Mouse (Mus musculus) G1E (cell line): ENCODE data around the gene Ccdc146. TPM values are rescaled to one million over a fixed set of nuclear protein-coding genes. Genes with fewer than 3 reads are reported as not detected.
"Not testable (repeated sequence)": the region's sequence is repeated elsewhere in the genome, so short reads cannot be mapped to it uniquely, and the experiment has no call there.

Experiments used
- ATAC-seq: 2 replicates; pipeline ENCODE4 v1.8.0; 2016; ENCODE audit warnings: mild to moderate bottlenecking; ENCODE audit not compliant: insufficient number of reproducible peaks, poor library complexity, low FRiP score, severe bottlenecking; ENCODE audit errors: extremely low read depth
- DNase-seq: peaks from one replicate; pipeline ENCODE4 v3.0.0; 2012; ENCODE audit warnings: low spot score
- H3K27me3 ChIP-seq: 2 replicates; pipeline ENCODE4 v1.6.1; 2012; ENCODE audit warnings: mild to moderate bottlenecking, low read length, inconsistent platforms; ENCODE audit not compliant: insufficient read depth
- H3K36me3 ChIP-seq: replicated peaks from 2 replicates; pipeline ENCODE3; 2012; ENCODE audit warnings: mild to moderate bottlenecking, inconsistent platforms
- H3K4me1 ChIP-seq: 2 replicates; pipeline ENCODE4 v1.6.1; 2012; ENCODE audit warnings: low read depth, low read length, inconsistent platforms, mixed read lengths; ENCODE audit not compliant: insufficient read depth
- H3K4me3 ChIP-seq: 2 replicates; pipeline ENCODE4 v1.5.1; 2012; ENCODE audit warnings: low read depth, mild to moderate bottlenecking, inconsistent platforms, low read length, moderate library complexity, mixed read lengths
- H3K9me3 ChIP-seq: replicated peaks from 2 replicates; pipeline ENCODE4 v1.6.1; 2012; ENCODE audit warnings: inconsistent platforms
- CTCF ChIP-seq: IDR thresholded peaks from 2 replicates; pipeline ENCODE4 v1.5.1; 2012; ENCODE audit warnings: low read depth, low read length, inconsistent platforms, mixed read lengths
- GATA1 ChIP-seq: IDR thresholded peaks from 2 replicates; pipeline ENCODE4 v1.6.1; 2012; ENCODE audit warnings: borderline replicate concordance, low read length, inconsistent platforms, mixed read lengths
- GATA2 ChIP-seq: IDR thresholded peaks from 2 replicates; pipeline ENCODE4 v1.6.1; 2012; ENCODE audit warnings: low read depth, low read length, inconsistent platforms, borderline replicate concordance
- POLR2AphosphoS5 ChIP-seq: IDR thresholded peaks from 2 replicates; pipeline ENCODE4 v1.6.1; 2012; ENCODE audit warnings: low read depth, low read length, inconsistent platforms; ENCODE audit not compliant: insufficient replicate concordance
- TAL1 ChIP-seq: conservative IDR thresholded peaks from 2 replicates; pipeline ENCODE4 v1.6.1; 2012; ENCODE audit warnings: low read depth, low read length, inconsistent platforms, mixed read lengths
- polyA plus RNA-seq: library from polyadenylated mRNA; stranded (reverse); fragments of >175 nt; gene quantifications from 2 replicates; pipeline ENCODE4 v1.2.3, GENCODE M21; 2012
- total RNA-seq, 2 experiments: library from RNA; stranded (forward) in 1 of 2; stranded (reverse) in 1 of 2; fragments of 200-1000 nt in 1 of 2; fragments of >200 nt in 1 of 2; fragmentation: Nextera tagmentation in 1 of 2; gene quantifications; 2 replicates each; pipeline ENCODE4 v1.2.3; 2014 to 2017

Gene Ccdc146
- total and polyA plus RNA-seq, 3 experiments: 0.22 TPM; not detected in 2

DNA sequence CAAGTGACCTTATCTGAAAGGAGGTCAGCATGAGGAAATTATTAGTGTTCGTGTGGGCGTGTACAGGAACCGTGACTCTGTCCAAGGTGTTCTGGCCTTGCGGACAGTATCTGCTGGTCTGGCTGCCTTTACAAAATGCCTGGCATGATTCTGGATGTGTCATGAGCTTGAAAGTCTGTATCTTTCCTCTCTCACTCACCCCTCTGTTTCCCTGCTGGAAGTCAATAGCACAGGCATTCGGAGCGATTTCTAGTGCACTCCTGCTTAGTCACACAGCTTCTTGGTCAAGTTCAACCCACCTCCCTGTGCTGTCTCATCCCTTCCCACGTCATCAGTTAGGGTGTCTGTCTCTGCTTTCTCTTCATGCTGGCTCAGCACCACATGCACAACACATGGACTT, 76.1 kb downstream of the Ccdc146 start:
- ATAC-seq (no peak), DNase-seq (no peak)
- H3K36me3 ChIP-seq: no peaks in the 10 kb centered on the region
- H3K27me3 ChIP-seq: peaks cover 8% of the 10 kb centered on the region
- H3K4me3 ChIP-seq: no peak overlapping the region
- no peaks in the 10 kb centered on the region for H3K4me1 ChIP-seq
- TF ChIP-seq TAL1: no peak
- no peak for TF ChIP-seq GATA2
- no peak for TF ChIP-seq CTCF
- no peak for TF ChIP-seq GATA1
- no peak for TF ChIP-seq POLR2AphosphoS5
- no peaks in the 10 kb centered on the region for H3K9me3 ChIP-seq

DNA sequence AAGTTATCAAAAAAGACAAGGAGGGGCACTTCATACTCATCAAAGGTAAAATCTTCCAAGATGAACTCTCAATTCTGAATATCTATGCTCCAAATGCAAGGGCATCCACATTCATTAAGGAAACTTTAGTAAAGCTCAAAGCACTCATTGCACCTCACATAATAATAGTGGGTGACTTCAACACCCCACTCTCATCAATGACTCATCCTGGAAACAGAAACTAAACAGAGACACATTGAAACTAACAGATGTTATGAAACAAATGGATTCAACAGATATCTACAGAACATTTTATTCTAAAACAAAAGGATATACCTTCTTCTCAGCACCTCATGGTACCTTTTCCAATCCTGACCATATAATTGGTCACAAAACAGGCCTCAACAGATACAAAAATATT, 82.2 kb downstream of the Ccdc146 start:
- H3K27me3 ChIP-seq, H3K4me1 ChIP-seq, DNase-seq, ATAC-seq, H3K9me3 ChIP-seq, H3K36me3 ChIP-seq, H3K4me3 ChIP-seq: not testable (repeated sequence)

DNA sequence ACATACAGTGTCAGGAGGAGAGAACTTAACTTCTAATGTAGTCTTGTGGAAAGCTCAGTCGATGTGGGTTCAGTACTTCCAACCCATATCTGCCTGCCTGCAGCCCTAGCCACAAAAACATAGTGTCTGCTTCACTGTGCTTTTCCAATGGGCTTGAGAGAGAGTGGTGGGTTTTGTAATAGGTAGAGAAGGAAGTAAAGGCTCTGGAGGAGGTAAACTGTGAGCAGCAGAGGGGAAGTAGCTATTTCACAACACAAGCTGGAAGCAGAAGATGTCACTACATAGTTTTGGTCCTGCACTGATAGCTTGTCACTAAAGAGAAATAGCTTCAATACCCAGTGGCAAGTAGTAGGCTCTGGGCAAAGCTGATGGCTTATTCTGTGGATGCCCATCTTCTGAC, 92.4 kb downstream of the Ccdc146 start:
- Histone ChIP-seq H3K9me3 (no peaks in the 10 kb centered on the region), H3K4me1 (no peaks in the 10 kb centered on the region), H3K4me3 (no peak overlapping the region), H3K27me3 (peaks cover 24% of the 10 kb centered on the region), H3K36me3 (no peaks in the 10 kb centered on the region)
- TF ChIP-seq GATA2 (no peak), GATA1 (no peak), TAL1 (no peak), CTCF (no peak), POLR2AphosphoS5 (no peak)
- ATAC-seq: no peak
- no peak for DNase-seq

DNA sequence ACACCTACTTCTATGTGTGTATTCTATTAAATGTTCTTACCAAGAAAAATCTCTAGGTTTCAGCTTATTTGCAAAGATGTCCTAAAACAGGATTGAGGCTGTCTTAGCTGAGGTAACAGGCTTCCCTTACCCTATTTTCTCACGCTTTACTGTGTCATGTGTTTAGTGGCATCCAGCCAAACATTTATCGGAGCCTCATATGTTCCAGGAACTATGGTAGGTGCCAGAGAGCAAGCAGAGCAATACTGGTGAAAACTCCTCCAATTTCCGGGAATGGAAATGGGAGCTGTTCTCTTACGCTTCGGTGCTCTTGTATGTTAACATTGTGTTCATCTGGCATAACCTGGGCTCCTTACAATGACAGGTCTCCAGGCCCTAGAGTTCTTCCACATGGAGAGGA, 92.8 kb downstream of the Ccdc146 start:
- no peak for ATAC-seq
- H3K36me3 ChIP-seq: no peaks in the 10 kb centered on the region

DNA sequence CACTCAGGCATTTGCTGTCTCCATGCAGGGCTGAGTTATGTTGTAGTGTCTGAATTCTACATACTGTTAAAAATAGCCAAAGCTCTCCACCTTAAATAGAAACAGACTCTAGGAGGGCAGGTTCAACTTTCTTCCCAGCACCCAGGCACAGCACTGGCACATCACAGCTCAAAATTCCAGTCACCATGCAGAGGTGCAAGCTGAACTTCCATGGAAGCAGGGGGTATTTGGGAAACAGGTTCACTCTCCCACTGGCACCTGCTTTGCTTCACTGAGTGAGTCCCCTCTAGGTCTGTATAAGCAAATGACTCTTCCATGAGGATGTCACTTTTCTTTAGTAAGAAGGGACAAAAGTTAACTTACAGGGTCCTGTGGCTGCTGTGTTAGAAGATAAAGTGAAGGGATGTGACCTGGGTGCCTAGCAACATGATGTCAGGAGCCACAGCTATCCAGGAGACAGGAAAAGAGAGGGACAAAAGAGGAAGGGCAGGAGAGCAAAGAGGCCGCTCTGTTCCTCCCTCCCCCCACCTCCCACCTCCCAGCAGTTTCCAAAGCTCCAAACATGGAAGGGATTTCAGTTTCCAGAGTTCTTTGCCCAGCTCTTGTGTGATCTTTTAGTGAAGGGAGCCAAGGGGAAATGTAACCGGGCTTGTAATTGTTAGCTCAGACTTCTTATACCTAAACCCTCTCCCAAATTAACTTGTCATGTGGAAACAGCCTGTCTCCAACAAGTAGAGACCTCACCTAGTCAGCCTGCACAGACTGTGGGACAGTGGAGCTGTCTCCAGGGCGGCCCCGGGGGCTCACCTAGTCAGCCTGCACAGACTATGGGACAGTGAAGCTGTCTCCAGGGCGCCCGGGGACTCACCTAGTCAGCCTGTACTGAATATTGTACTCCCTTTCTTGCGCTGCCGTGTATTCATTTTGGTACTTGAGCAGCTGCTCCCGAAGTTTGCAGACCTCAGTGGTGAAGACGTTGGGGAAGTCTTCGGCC, 94.5 kb downstream of the Ccdc146 start:
- Histone ChIP-seq H3K27me3 (peaks cover 24% of the 10 kb centered on the region), H3K4me3 (no peak overlapping the region), H3K36me3 (no peaks in the 10 kb centered on the region), H3K4me1 (no peaks in the 10 kb centered on the region), H3K9me3 (no peaks in the 10 kb centered on the region)
- TF ChIP-seq GATA1 (no peak), CTCF (no peak), TAL1 (no peak), GATA2 (no peak), POLR2AphosphoS5 (no peak)
- ATAC-seq: no peak
- DNase-seq: no peak

More for the DNA sequence above, 92.8 kb downstream of the Ccdc146 start:
- Histone ChIP-seq H3K9me3 (no peaks in the 10 kb centered on the region), H3K27me3 (peaks cover 24% of the 10 kb centered on the region), H3K4me3 (no peak overlapping the region), H3K4me1 (no peaks in the 10 kb centered on the region)
- TF ChIP-seq GATA1 (no peak), TAL1 (no peak), POLR2AphosphoS5 (no peak), GATA2 (no peak), CTCF (no peak)
- no peak for DNase-seq

DNA sequence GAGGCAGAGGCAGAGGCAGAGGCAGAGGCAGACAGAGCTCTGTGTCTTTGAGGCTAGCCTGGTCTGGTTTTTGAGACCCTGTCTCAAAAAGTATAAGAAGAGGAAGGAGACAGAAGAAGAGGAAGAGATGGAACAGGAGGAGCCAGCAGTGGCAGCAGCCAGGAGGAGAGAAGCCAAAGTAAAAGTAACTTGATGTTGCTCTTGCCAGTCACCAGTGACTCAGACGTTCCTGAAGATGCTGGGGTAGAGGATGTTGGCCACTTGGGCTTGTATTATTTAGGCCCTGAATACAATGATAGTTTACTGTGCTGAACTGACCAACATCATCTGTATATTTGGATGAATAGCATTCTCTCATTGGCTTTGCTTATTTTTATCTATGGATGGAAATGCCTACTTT, 95.9 kb downstream of the Ccdc146 start:
- Histone ChIP-seq H3K9me3 (no peaks in the 10 kb centered on the region), H3K27me3 (peaks cover 19% of the 10 kb centered on the region), H3K4me3 (no peak overlapping the region), H3K36me3 (no peaks in the 10 kb centered on the region), H3K4me1 (no peaks in the 10 kb centered on the region)
- DNase-seq (no peak), ATAC-seq (no peak)
- TF ChIP-seq GATA1: no peak
- TF ChIP-seq POLR2AphosphoS5: no peak
